Mouse (Mus musculus) embryonic facial prominence, embryonic 10.5 days (tissue): ENCODE data around the gene Mfsd4b1. TPM values are rescaled to one million over a fixed set of nuclear protein-coding genes. Genes with fewer than 3 reads are reported as not detected.

Source experiments
- DNase-seq: peaks from one replicate; pipeline ENCODE4 v3.0.0-alpha.2; 2017; ENCODE audit warnings: low spot score
- H3K27ac ChIP-seq: fragments of 300-500 bp; sonication (generic); replicated peaks from 2 replicates; pipeline ENCODE4 v1.5.1; 2016; ENCODE audit warnings: mild to moderate bottlenecking
- H3K27me3 ChIP-seq: fragments of 300-500 bp; sonication (generic); replicated peaks from 2 replicates; pipeline ENCODE4 v1.6.1; 2016; ENCODE audit warnings: low read depth, mild to moderate bottlenecking; ENCODE audit not compliant: poor library complexity, severe bottlenecking
- H3K36me3 ChIP-seq: fragments of 300-500 bp; sonication (generic); replicated peaks from 2 replicates; pipeline ENCODE4 v1.6.1; 2016; ENCODE audit warnings: mild to moderate bottlenecking, moderate library complexity
- H3K4me1 ChIP-seq: fragments of 300-500 bp; sonication (generic); 2 replicates; pipeline ENCODE4 v1.6.1; 2016
- H3K4me3 ChIP-seq: fragments of 300-500 bp; sonication (generic); 2 replicates; pipeline ENCODE4 v1.5.1; 2016; ENCODE audit warnings: mild to moderate bottlenecking, moderate library complexity
- H3K9me3 ChIP-seq: fragments of 300-500 bp; sonication (generic); 2 replicates; pipeline ENCODE4 v1.6.1; 2016; ENCODE audit warnings: mild to moderate bottlenecking
- WGBS: fragments of 180-500 bp; shearing (Covaris S2); methylation state at CpG from one replicate; pipeline ENCODE4 v1.1.7; 2016; 5-methylcytosine and 5-hydroxymethylcytosine counted together
- polyA plus RNA-seq: library from polyadenylated mRNA; unstranded; fragments of >200 nt; fragmentation: Nextera tagmentation; extraction: Ambion mirVana; gene quantifications from 2 replicates; pipeline ENCODE4 v1.2.1, GENCODE M21; 2016

Gene Mfsd4b1
- polyA plus RNA-seq, 1 experiment from 2014 or later = 0.22 TPM

DNA sequence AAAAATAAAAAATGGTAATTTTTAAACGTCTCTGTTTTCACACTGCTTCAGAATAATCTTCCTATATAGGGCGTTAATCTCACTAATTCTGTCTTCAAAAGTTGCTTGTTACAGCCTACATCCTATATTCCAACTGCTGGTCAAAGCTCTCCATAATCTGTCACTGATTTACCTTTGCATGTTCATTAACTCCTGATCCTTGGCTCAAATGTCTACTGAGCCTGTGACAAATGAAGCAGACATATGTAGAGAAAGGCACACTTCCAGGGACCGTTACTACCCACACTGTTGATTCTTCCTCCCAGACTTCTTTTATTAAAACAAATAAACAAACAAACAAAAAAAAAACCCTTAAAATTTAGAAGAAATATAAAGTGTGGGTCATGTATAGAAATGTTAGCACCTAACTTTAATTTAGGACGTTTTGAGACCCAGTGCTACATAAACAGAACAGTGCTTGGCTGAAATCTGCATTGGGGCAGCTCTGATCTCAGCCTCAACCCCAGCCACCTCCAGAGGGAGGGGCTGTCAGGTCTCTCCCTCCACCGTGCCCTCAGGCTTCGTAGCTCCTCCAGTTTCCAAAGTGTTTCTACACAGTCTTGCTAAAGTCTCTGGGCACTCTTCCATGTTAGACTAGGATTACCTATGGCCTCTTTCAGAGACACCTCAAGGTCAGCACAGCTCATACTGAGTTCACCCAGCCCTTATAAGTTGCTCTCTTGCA, 33.2 kb upstream of the Mfsd4b1 start:
- no peaks in the 10 kb centered on the region for H3K9me3 ChIP-seq
- H3K27me3 ChIP-seq = no peaks in the 10 kb centered on the region
- H3K4me1 ChIP-seq = peaks cover 13% of the 10 kb centered on the region
- WGBS = 58% methylated on average over 6 of the region's 6 CpGs
- no peak overlapping the region for H3K27ac ChIP-seq
- no peaks in the 10 kb centered on the region for H3K36me3 ChIP-seq
- H3K4me3 ChIP-seq = no peak overlapping the region
- DNase-seq = no peak

DNA sequence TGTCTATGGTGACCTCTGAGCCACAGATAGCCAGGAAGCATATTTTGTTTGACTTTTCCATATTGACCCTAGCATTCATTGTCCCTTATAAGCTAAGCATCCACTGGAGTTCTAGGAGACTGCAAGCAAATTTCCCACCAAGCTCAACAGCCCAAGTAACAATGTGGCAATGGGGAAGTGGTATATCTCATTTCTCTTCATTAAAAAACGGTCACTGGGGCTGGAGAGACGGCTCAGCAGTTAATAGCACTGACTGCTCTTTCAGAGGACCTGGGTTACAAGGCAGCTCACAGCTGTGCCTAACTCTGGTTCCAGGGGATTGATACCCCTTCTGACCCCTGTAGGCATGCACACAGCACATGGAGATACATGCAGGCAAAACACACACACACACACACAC, 32.5 kb upstream of the Mfsd4b1 start:
- H3K27me3 ChIP-seq = no peaks in the 10 kb centered on the region
- H3K4me1 ChIP-seq = peaks cover 7% of the 10 kb centered on the region; the same call in 1 of the 2 replicates
- H3K9me3 ChIP-seq = no peaks in the 10 kb centered on the region
- no peak overlapping the region for H3K27ac ChIP-seq
- no peak overlapping the region for H3K4me3 ChIP-seq
- no peak for DNase-seq
- WGBS = 63% methylated on average over 2 of the region's 2 CpGs
- H3K36me3 ChIP-seq = no peaks in the 10 kb centered on the region

DNA sequence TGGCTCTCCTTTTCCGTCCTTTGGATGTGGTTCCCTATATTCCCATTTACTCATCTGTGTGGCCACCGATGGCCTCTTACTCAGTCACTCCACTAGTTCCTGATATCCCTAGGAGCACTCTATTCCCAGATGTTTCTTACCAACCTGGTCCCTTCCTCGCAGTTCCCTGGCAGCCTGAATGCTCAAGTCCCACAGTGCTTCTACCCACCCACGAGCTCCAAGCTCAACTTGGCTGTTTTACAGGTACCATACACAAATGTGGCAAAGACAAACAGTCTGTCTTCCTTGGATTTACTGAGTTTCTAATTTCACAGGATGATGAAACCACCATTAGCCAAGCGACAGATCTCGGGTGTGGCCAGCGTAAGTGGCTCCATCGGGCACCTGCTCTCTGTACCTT, 29.4 kb upstream of the Mfsd4b1 start:
- Histone ChIP-seq H3K27ac (no peak overlapping the region), H3K4me1 (peaks cover 7% of the 10 kb centered on the region; the same call in 1 of the 2 replicates), H3K4me3 (no peak overlapping the region), H3K36me3 (no peaks in the 10 kb centered on the region), H3K9me3 (no peaks in the 10 kb centered on the region), H3K27me3 (no peaks in the 10 kb centered on the region)
- WGBS = 94% methylated on average over 8 of the region's 8 CpGs
- no peak for DNase-seq

DNA sequence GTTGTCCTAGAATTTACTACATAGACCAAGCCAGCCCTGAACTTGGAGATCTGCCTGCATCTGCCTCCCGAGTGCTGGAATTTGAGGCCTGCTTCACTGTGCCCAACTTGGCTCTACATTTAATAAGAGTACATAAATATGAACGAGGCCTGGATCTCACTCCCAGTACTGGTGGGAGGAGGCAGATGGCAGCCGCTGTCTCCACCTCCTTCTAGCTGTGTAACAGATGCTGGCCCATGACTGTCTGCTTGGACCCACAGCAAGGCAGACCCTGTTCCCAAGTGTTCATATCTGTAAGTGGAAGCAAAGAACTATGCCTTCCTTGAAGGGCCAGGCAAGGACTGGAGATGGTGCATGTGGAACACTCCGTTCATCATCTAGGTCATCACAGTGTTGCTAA, 28.8 kb upstream of the Mfsd4b1 start:
- H3K4me3 ChIP-seq = no peak overlapping the region
- no peak overlapping the region for H3K27ac ChIP-seq
- H3K27me3 ChIP-seq = no peaks in the 10 kb centered on the region
- peaks cover 6% of the 10 kb centered on the region; the same call in 1 of the 2 replicates for H3K4me1 ChIP-seq
- H3K9me3 ChIP-seq = no peaks in the 10 kb centered on the region
- no peak for DNase-seq
- 90% methylated on average over 4 of the region's 4 CpGs for WGBS
- no peaks in the 10 kb centered on the region for H3K36me3 ChIP-seq

DNA sequence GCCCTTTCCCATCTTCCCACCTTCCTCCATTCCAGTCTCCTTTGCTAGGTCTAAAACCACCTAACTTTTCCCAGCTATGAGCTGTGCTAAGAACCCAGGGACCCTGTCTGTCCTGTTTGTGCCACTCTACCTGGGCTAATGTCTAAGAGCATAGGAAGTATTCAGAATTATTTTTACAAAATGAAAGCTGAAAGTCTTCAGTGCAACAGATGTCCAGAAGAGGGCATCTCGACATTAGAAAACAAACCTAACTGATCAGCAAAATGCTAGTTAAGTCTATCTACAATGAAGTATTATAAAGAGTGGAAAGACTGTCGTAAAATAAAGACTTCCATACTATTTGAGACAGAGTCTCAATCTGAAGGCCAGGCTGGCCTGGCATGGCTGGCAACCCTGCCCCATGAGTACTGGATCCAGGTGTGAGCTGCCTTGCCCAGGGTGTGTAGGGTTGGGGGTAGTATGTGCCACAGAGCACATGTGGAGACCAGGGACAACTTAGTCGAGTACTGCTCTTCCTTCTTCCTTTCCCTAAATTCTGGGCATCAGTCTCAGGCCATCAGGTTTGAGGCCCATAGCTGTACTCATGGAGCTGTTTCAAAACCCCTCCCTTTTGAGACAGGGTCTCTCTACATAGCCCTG, 28.3 kb upstream of the Mfsd4b1 start:
- 61% methylated on average over 3 of the region's 3 CpGs for WGBS
- no peak for DNase-seq

DNA sequence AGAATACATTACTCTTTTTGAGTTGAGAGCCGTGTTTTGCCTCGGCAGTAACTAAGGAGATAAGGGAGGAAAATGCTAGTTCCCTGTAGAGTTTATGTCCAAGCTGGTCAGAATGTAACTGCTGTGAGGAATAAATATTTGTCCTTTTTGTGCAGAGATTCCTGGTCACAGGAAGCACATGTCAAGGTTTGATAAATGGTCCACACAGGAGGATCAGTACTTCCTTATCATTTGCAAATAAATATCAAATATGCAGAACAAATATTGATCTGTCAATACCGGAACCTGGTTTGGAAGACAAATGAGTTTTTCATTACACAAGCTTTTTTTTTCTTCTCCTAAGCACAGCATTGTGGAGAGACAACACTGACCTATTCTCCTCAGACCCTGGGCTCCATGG, 26.9 kb upstream of the Mfsd4b1 start:
- H3K4me3 ChIP-seq = no peak overlapping the region
- DNase-seq = no peak
- 90% methylated on average over 3 of the region's 3 CpGs for WGBS
- H3K36me3 ChIP-seq = no peaks in the 10 kb centered on the region
- no peak overlapping the region for H3K27ac ChIP-seq
- no peaks in the 10 kb centered on the region for H3K4me1 ChIP-seq
- H3K9me3 ChIP-seq = no peaks in the 10 kb centered on the region
- no peaks in the 10 kb centered on the region for H3K27me3 ChIP-seq

More for the DNA sequence above, 28.3 kb upstream of the Mfsd4b1 start:
- Histone ChIP-seq H3K27me3 (no peaks in the 10 kb centered on the region), H3K36me3 (no peaks in the 10 kb centered on the region), H3K9me3 (no peaks in the 10 kb centered on the region), H3K4me1 (peaks cover under 1% of the 10 kb centered on the region; the same call in 1 of the 2 replicates), H3K27ac (no peak overlapping the region), H3K4me3 (no peak overlapping the region)

DNA sequence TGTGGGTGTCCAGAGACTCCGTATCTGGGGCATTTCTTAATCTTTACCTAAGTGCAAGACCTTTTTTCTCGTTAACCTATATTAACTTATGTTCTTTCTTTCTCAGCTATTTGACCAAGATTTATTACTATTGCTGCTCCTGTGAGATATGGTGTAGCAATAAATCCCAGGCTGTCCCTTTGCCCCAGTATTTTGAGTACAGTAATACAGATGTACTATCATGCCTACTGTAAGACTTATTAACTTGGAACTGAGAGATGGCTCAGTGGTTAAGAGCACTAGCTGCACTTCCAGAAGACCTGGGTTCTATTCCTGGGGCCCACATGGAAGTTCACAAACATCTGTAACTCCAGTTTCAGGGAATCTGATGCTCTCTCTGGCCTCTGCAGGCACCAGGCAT, 25.7 kb upstream of the Mfsd4b1 start:
- Histone ChIP-seq H3K36me3 (no peaks in the 10 kb centered on the region), H3K27me3 (no peaks in the 10 kb centered on the region), H3K9me3 (no peaks in the 10 kb centered on the region), H3K27ac (no peak overlapping the region), H3K4me1 (no peaks in the 10 kb centered on the region), H3K4me3 (no peak overlapping the region)
- no peak for DNase-seq
- WGBS = 95% methylated on average over 2 of the region's 2 CpGs

DNA sequence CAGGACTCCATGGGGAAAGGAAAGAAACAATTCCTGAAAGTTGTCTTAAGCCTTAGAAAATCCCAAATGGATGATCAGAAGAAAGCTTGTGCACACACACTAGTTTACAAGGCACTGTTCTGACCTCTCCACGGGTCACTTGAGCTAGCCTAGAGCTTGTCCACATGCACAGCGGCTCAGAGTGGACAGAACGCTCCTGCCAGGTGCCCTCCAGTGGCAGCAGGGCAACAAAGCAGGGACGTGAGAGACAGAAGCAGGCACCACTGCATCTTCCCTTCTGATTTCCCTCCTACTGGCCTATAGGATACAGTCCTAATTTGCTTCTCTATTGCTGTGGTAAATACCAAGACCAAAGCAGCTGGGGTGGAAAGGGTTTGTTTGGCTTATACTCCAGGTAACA, 16.3 kb upstream of the Mfsd4b1 start:
- Histone ChIP-seq H3K9me3 (no peaks in the 10 kb centered on the region), H3K27ac (no peak overlapping the region), H3K4me3 (no peak overlapping the region), H3K4me1 (no peaks in the 10 kb centered on the region), H3K27me3 (no peaks in the 10 kb centered on the region), H3K36me3 (no peaks in the 10 kb centered on the region)
- WGBS = 11% methylated on average over 4 of the region's 4 CpGs
- DNase-seq = peak; percentile 27

DNA sequence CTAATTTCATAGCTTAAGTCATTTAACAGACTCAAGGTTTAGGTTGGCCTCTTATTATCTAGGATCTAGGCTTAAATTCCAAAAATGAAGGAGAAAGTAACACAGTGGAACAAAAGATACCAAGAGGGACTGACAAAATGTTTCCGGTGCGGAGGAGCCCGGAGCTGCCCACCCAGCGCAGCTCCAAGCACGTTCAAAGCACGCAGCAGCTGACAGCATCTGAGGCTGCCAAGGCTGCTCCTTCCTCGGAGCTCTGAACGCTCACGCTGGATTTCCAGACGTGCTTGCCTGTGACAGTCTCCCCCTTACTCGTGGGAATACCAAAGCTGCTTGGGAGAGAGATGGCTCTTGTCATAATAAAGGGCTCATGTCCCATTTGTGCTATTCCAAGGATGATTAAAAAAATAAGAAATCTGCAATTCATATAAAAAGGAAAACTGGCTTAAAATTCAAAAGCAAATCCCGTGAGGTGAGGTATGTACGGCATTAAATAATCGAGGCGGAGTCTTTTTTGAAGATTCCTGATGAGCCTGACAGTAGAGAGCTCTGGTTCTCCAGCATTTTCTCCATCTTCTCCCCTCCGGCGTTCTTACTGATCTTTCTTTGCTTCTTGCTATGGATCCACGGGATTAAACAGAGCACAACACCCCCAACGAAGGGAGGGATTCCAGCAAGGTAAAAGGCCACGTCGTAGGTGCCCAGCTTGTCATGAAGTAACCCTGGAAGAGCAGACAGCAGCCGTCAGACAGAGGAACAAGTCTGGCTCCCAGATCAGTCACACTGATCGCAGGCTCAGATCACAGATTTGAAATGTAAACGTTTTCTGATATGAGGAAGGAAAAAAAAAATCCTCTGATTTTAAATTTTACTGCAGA, 11.9 kb upstream of the Mfsd4b1 start:
- Histone ChIP-seq H3K27me3 (no peaks in the 10 kb centered on the region), H3K9me3 (no peaks in the 10 kb centered on the region), H3K4me1 (no peaks in the 10 kb centered on the region; the same call in 1 of the 2 replicates), H3K4me3 (no peak overlapping the region), H3K27ac (no peak overlapping the region), H3K36me3 (no peaks in the 10 kb centered on the region)
- WGBS = 79% methylated on average over 24 of the region's 24 CpGs
- DNase-seq = no peak

DNA sequence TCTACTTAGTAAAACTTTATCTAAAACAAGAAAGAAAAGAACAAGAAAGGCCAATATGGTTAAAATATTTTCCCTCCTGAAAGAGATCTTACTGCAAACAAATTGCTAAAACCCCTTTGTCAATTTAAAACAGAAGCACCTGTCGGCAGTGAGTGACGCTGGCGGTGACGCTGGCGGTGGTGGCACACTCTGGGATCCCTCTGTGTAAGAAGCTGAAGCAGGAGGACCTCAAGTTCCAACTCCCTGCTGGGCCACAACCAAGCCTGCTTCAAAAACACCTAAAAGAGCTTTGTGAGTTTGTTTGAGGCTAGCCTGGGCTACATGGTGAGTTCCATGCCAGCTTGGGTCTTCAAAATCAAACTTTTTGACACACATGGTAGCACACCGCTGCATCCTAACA, 9.9 kb upstream of the Mfsd4b1 start:
- Histone ChIP-seq H3K36me3 (no peaks in the 10 kb centered on the region), H3K4me3 (no peak overlapping the region), H3K4me1 (no peaks in the 10 kb centered on the region; the same call in 1 of the 2 replicates), H3K27ac (no peak overlapping the region), H3K27me3 (peaks cover 5% of the 10 kb centered on the region; the same call in 1 of the 2 replicates), H3K9me3 (no peaks in the 10 kb centered on the region)
- WGBS = 96% methylated on average over 6 of the region's 6 CpGs
- DNase-seq = no peak

DNA sequence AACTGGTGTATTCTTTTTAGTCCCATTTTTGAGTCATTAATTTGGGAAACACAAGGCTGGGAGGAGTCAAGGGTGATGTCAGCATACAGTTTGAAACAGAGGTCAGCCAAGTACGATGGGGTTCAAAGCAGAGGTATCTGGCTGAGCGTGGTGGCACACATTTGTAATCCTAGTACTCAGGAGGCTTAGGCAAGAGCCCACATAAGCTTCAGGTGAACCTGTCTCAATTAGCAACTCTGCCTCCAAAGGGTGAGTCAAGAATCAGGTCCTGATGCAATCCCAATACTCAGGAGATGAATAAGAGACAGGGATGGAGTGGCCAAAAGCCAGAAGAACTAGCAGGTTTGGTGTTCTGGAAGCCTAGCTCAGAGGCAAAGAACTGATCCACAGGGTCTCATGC, 7.8 kb upstream of the Mfsd4b1 start:
- H3K27me3 ChIP-seq = peaks cover 5% of the 10 kb centered on the region; the same call in 1 of the 2 replicates
- no peaks in the 10 kb centered on the region for H3K36me3 ChIP-seq
- WGBS = 82% methylated on average over 2 of the region's 2 CpGs
- H3K4me1 ChIP-seq = no peaks in the 10 kb centered on the region; the same call in 1 of the 2 replicates
- H3K27ac ChIP-seq = no peak overlapping the region
- no peak overlapping the region for H3K4me3 ChIP-seq
- no peak for DNase-seq
- H3K9me3 ChIP-seq = no peaks in the 10 kb centered on the region

DNA sequence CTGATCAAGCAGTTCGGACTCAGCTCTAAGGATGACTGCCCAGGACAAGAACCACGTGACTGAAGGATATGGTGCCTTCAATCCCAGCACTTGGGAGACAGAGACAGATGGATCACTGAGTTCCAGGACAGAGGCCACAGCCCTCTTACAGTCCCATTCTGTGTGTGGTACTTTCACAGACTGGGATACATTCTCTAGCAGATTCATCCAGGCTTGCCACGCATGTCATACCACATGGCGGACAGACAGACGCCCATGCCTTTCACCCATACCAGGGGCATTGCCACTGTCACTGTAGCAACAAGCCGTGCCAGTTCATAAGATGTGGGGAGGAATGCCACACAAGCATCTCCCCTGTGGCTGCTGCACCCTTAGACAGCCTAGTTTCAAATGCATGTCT, 5.6 kb upstream of the Mfsd4b1 start:
- H3K9me3 ChIP-seq = peaks cover 7% of the 10 kb centered on the region
- no peak overlapping the region for H3K27ac ChIP-seq
- no peak for DNase-seq
- no peaks in the 10 kb centered on the region; the same call in 1 of the 2 replicates for H3K4me1 ChIP-seq
- 91% methylated on average over 6 of the region's 6 CpGs for WGBS
- H3K36me3 ChIP-seq = no peaks in the 10 kb centered on the region
- H3K27me3 ChIP-seq = peaks cover 9% of the 10 kb centered on the region; the same call in 1 of the 2 replicates
- no peak overlapping the region for H3K4me3 ChIP-seq
